Mouse (Mus musculus) kidney, adult 2 months (tissue): Measurements from ENCODE around the gene Klf13.

Experiments
- CTCF ChIP-seq: fragments of 200-500 bp; conservative IDR thresholded peaks from 2 replicates; pipeline ENCODE4 v1.5.1; 2011; ENCODE audit warnings: low read depth, mild to moderate bottlenecking, control low read depth, low read length, moderate library complexity, mixed read lengths; ENCODE audit not compliant: insufficient read depth, insufficient read length
- POLR2A ChIP-seq: fragments of 200-500 bp; IDR thresholded peaks from one replicate; pipeline ENCODE4 v1.6.1; 2011; ENCODE audit warnings: low read depth, low read length, control low read depth

- no peak for TF ChIP-seq POLR2A
- TF ChIP-seq CTCF: no peak
These were observed 41.1 kb downstream of the Klf13 start for GRCm38 (mm10) chr7:63897655-63898054.
